Mouse (Mus musculus): ENCODE results near the gene Arhgef28. TPM values are rescaled to one million over a fixed set of nuclear protein-coding genes. Genes with fewer than 3 reads are reported as not detected.

Arhgef28 gene
- polyA plus RNA-seq, 1 experiment: 13.9 TPM

- H3K27ac ChIP-seq (ENCODE audit: insufficient read depth, low read length): no peak overlapping the region
- no peaks in the 10 kb centered on the region; the same call in 1 of the 2 replicates for H3K4me1 ChIP-seq (ENCODE audit: control insufficient read depth, insufficient read depth, low read length)
- H3K4me3 ChIP-seq (ENCODE audit: insufficient read depth, low read length): no peak overlapping the region
- TF ChIP-seq POLR2A (IDR thresholded peaks at IDR 0.05; ENCODE audit: extremely low read depth, insufficient read depth, low read length) (no peak), CTCF (IDR thresholded peaks at IDR 0.05; ENCODE audit: extremely low read depth, insufficient read depth, low read length) (no peak)
Measured at GRCm38 (mm10) chr13:98143000-98143399, 63.2 kb downstream of the Arhgef28 start.

- H3K4me1 ChIP-seq (ENCODE audit: control insufficient read depth, insufficient read depth, low read length): peaks cover 4% of the 10 kb centered on the region
- no peak overlapping the region for H3K27ac ChIP-seq (ENCODE audit: insufficient read depth, low read length)
- no peak overlapping the region for H3K4me3 ChIP-seq (ENCODE audit: insufficient read depth, low read length)
- no peak for TF ChIP-seq POLR2A (IDR thresholded peaks at IDR 0.05; ENCODE audit: extremely low read depth, insufficient read depth, low read length)
- no peak for TF ChIP-seq CTCF (IDR thresholded peaks at IDR 0.05; ENCODE audit: extremely low read depth, insufficient read depth, low read length)
Measured at GRCm38 (mm10) chr13:98140626-98141025, 65.6 kb downstream of the Arhgef28 start.

GRCm38 (mm10) chr13:98138786-98139185 is 67.5 kb downstream of the Arhgef28 start:
- Histone ChIP-seq H3K4me3 (ENCODE audit: insufficient read depth, low read length) (no peak overlapping the region), H3K27ac (ENCODE audit: insufficient read depth, low read length) (no peak overlapping the region), H3K4me1 (ENCODE audit: control insufficient read depth, insufficient read depth, low read length) (peaks cover 6% of the 10 kb centered on the region)
- TF ChIP-seq CTCF (IDR thresholded peaks at IDR 0.05; ENCODE audit: extremely low read depth, insufficient read depth, low read length) (no peak), POLR2A (IDR thresholded peaks at IDR 0.05; ENCODE audit: extremely low read depth, insufficient read depth, low read length) (no peak)

- TF ChIP-seq POLR2A (IDR thresholded peaks at IDR 0.05; ENCODE audit: extremely low read depth, insufficient read depth, low read length) (no peak), CTCF (IDR thresholded peaks at IDR 0.05; ENCODE audit: extremely low read depth, insufficient read depth, low read length) (no peak)
- no peak overlapping the region for H3K27ac ChIP-seq (ENCODE audit: insufficient read depth, low read length)
- no peak overlapping the region for H3K4me3 ChIP-seq (ENCODE audit: insufficient read depth, low read length)
- H3K4me1 ChIP-seq (ENCODE audit: control insufficient read depth, insufficient read depth, low read length): peaks cover 8% of the 10 kb centered on the region
Measured at GRCm38 (mm10) chr13:98135890-98136555, 70.2 kb downstream of the Arhgef28 start.

GRCm38 (mm10) chr13:98132951-98133350 is 73.3 kb downstream of the Arhgef28 start:
- no peak overlapping the region for H3K27ac ChIP-seq (ENCODE audit: insufficient read depth, low read length)
- TF ChIP-seq CTCF (IDR thresholded peaks at IDR 0.05; ENCODE audit: extremely low read depth, insufficient read depth, low read length) (no peak), POLR2A (IDR thresholded peaks at IDR 0.05; ENCODE audit: extremely low read depth, insufficient read depth, low read length) (no peak)
- H3K4me3 ChIP-seq (ENCODE audit: insufficient read depth, low read length): no peak overlapping the region
- H3K4me1 ChIP-seq (ENCODE audit: control insufficient read depth, insufficient read depth, low read length): peaks cover 10% of the 10 kb centered on the region

- H3K4me1 ChIP-seq (ENCODE audit: control insufficient read depth, insufficient read depth, low read length): peaks cover 10% of the 10 kb centered on the region
- TF ChIP-seq POLR2A (IDR thresholded peaks at IDR 0.05; ENCODE audit: extremely low read depth, insufficient read depth, low read length): no peak
- no peak for TF ChIP-seq CTCF (IDR thresholded peaks at IDR 0.05; ENCODE audit: extremely low read depth, insufficient read depth, low read length)
- H3K4me3 ChIP-seq (ENCODE audit: insufficient read depth, low read length): no peak overlapping the region
- H3K27ac ChIP-seq (ENCODE audit: insufficient read depth, low read length): no peak overlapping the region
Measured at GRCm38 (mm10) chr13:98132264-98132663, 74.0 kb downstream of the Arhgef28 start.

- H3K4me3 ChIP-seq (ENCODE audit: insufficient read depth, low read length): no peak overlapping the region
- H3K27ac ChIP-seq (ENCODE audit: insufficient read depth, low read length): no peak overlapping the region
- H3K4me1 ChIP-seq (ENCODE audit: control insufficient read depth, insufficient read depth, low read length): peaks cover 3% of the 10 kb centered on the region; the same call in 1 of the 2 replicates
- TF ChIP-seq CTCF (IDR thresholded peaks at IDR 0.05; ENCODE audit: extremely low read depth, insufficient read depth, low read length) (no peak), POLR2A (IDR thresholded peaks at IDR 0.05; ENCODE audit: extremely low read depth, insufficient read depth, low read length) (no peak)
Measured at GRCm38 (mm10) chr13:98125666-98126065, 80.6 kb downstream of the Arhgef28 start.

GRCm38 (mm10) chr13:98124113-98124745 is 82.0 kb downstream of the Arhgef28 start:
- Histone ChIP-seq H3K4me3 (ENCODE audit: insufficient read depth, low read length) (no peak overlapping the region), H3K4me1 (ENCODE audit: control insufficient read depth, insufficient read depth, low read length) (peaks cover 1% of the 10 kb centered on the region; the same call in 1 of the 2 replicates), H3K27ac (ENCODE audit: insufficient read depth, low read length) (no peak overlapping the region)
- TF ChIP-seq CTCF (IDR thresholded peaks at IDR 0.05; ENCODE audit: extremely low read depth, insufficient read depth, low read length) (no peak), POLR2A (IDR thresholded peaks at IDR 0.05; ENCODE audit: extremely low read depth, insufficient read depth, low read length) (no peak)

GRCm38 (mm10) chr13:98122766-98123165 is 83.5 kb downstream of the Arhgef28 start:
- no peak overlapping the region for H3K27ac ChIP-seq (ENCODE audit: insufficient read depth, low read length)
- H3K4me3 ChIP-seq (ENCODE audit: insufficient read depth, low read length): no peak overlapping the region
- H3K4me1 ChIP-seq (ENCODE audit: control insufficient read depth, insufficient read depth, low read length): peaks cover 1% of the 10 kb centered on the region; the same call in 1 of the 2 replicates
- TF ChIP-seq POLR2A (IDR thresholded peaks at IDR 0.05; ENCODE audit: extremely low read depth, insufficient read depth, low read length): no peak
- no peak for TF ChIP-seq CTCF (IDR thresholded peaks at IDR 0.05; ENCODE audit: extremely low read depth, insufficient read depth, low read length)

GRCm38 (mm10) chr13:98121993-98122392 is 84.2 kb downstream of the Arhgef28 start:
- Histone ChIP-seq H3K4me1 (ENCODE audit: control insufficient read depth, insufficient read depth, low read length) (peaks cover 1% of the 10 kb centered on the region; the same call in 1 of the 2 replicates), H3K27ac (ENCODE audit: insufficient read depth, low read length) (no peak overlapping the region), H3K4me3 (ENCODE audit: insufficient read depth, low read length) (no peak overlapping the region)
- no peak for TF ChIP-seq CTCF (IDR thresholded peaks at IDR 0.05; ENCODE audit: extremely low read depth, insufficient read depth, low read length)
- TF ChIP-seq POLR2A (IDR thresholded peaks at IDR 0.05; ENCODE audit: extremely low read depth, insufficient read depth, low read length): no peak
